Mouse (Mus musculus) fibroblast of lung, adult 2 months (primary cell): ENCODE measurements around the gene Rxra.

ENCODE experiments used
- DNase-seq: peaks from one replicate; pipeline ENCODE4 v3.0.0-alpha.2; 2011; ENCODE audit warnings: low read depth

The Rxra gene

GRCm38 (mm10) chr2:27676106-27676477 lies at the start of gene Rxra:
TSS of gene Rxra (plus strand) at chr2:27676440.
- no peak for DNase-seq

DNA sequence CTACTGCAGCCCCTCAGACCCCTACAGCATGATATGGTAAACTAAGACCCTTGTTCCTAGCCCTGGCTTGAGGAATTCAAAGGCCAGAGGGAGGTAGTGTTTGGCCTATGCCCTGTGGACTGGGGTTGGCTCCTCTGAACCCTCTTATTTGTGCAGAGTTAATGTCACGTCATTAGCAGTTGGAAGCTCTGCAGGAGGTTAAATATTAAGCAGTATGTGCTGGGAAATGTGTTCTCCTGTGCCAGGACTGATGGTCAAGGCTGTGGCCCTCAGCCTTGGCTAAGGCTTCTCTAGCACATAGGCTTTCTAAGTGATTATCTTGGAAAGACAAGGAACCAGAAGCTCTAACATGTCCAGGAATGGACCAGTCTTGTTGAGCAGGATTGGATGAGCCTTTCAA lies 49.6 kb upstream of the Rxra start:
- no peak for DNase-seq

DNA sequence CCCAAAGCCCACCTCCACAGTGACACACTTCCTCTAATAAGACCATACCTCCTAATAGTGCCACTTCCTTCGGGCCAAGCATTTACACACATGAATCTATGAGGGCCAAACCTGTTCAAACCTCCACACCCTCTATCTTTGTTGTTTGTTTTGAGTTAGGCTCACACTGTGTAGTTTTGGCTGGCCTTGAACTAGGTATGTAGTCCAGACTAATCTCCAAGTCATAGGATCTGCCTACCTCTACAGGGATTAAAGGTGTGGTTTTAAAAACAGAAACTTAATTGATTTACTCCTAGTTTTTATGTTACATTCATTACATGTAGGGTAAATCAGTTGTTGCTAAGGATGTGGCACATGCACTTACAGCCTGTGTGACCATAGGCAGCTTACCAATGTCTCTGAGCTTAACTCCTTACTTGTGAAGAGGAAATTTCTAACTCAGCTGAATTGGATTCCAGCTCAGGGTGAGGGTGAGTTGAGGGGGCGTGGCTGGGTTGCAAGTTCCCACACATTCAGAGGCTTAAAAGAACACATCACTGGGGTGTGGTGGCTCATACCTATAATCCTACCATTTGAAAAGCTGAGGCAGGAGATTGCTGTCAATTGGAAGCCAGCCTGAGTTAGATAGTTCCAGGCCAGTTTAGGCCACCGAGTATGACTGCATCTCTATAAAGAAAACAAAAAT lies 45.5 kb upstream of the Rxra start:
- DNase-seq = no peak

DNA sequence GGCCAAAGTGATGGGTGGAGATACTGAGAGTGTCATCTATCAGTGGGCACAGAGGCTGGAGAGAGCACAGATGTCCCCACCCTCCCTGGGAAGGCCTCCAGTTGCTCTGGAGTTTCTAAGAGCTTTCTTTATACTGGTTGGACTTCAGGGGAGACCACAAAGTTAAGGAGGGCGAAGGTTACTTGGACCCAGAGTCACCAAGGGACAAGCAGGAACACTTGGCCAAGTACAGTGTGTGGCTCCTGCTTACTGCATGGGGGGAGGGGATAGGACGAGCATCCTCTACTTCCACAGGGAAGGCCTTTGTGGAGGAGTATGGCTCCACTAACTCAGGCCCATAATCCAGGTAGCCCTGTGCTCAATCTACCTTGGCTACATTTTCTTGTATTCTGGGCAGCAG lies 42.8 kb upstream of the Rxra start:
- no peak for DNase-seq

GRCm38 (mm10) chr2:27634018-27634417 lies 42.2 kb upstream of the Rxra start:
- no peak for DNase-seq

DNA sequence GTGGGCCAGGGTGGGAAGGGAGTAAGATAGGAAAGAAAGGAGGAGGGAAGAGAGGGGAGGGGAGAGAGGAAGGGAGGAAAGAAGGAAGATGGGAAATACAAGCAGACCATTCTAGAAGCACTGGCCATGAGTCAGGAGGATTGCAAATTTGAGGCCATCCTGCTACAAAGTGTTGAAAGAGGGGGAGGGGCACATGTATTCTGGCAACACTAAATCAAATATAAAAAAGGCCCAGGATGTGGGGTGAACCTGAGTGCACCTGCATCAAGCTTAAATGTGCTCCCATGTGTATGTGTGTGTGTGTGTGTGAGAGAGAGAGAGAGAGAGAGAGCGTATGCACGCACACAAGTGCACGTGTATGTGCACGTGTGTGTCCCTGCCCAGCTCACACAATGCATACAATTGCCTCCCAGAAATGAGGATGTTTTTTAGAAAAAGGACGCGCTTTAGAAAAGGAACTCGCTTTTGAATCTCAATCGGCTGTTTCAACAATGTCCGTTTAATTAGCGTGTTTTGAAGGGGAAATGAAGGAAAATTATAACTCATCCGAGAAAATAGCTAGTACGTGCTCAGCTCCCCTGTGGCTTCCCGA lies 41.0 kb upstream of the Rxra start:
- no peak for DNase-seq

DNA sequence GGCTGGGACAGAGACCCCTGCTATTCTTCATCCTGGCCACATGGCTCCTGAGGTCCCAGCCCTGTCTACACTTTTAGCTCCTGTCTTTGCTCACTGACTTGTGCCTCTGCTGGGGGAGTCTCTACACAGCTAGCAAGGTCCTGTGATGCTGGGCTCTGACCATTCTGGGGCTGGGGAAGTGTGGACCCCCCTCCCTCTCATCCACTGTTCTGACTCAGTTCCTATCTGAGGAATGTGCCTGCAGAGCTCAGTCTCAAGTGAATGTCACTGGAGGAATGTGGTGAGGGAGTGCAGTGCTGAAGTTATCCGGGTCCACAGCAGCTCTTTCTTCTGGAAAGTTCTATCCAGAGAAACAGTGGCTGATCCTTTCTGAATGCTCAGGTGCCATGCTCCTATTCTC lies 39.4 kb upstream of the Rxra start:
- DNase-seq = no peak

GRCm38 (mm10) chr2:27637281-27637896 lies 38.9 kb upstream of the Rxra start:
- DNase-seq = no peak

DNA sequence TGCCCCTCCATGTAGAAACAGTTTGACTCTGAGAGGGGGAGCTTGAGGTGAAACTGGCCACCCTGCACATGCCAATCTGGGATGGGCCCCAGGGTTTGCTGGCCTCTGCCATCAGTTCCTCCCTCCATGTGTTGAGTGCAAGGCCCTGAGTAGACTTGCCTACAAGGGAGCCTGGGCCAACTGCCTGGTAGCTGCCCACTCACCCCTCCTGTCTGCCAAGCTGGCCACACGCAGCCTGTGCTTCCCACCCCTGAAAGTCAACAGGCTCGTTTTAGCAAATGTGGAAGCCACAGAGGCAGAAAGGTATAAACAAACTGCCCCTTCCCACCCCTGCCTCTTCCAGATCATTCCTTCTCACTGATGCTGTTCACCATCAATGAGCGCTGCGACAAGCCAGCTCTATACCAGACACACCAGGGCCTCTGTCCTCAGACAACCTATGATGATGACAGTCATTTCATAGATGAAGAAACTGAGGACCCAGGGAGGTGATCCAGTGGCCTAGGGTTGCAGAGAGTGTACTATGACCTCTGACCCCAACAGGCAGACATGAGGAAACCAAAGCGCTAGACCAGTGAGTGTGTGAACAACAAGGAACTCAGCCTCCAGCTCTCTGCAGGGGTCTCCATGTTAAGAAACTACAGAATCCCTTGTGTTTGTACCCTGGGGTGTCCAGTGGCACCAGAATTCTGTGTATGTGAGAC lies 36.5 kb upstream of the Rxra start:
- DNase-seq = peak; percentile 21

GRCm38 (mm10) chr2:27640900-27641479 lies 35.2 kb upstream of the Rxra start:
- no peak for DNase-seq

- DNase-seq = no peak
Measured at GRCm38 (mm10) chr2:27644547-27645120, 31.6 kb upstream of the Rxra start.

DNA sequence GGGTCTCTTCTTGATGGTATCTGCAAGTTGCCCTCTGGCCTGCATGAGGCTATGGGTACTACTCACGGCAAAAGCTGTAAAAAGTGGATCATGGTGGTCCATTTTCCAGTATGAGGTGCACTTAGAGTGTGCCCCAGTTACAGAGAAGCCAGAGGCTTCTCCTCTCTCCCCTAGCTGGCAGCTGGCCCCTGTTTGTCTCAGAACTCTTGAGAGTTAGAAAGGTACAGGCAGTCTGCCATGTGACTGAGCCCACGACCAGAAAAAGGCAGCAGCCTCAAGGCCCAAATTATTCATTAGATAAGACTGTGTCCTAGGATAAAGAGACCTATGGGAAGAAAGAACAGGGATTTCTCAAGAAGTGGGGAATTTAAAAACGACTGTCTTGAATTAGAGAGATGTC lies 30.8 kb upstream of the Rxra start:
- DNase-seq = no peak

- DNase-seq = no peak
Measured at GRCm38 (mm10) chr2:27649862-27650661, 26.2 kb upstream of the Rxra start.

- no peak for DNase-seq
Measured at GRCm38 (mm10) chr2:27650991-27651390, 25.2 kb upstream of the Rxra start.

DNA sequence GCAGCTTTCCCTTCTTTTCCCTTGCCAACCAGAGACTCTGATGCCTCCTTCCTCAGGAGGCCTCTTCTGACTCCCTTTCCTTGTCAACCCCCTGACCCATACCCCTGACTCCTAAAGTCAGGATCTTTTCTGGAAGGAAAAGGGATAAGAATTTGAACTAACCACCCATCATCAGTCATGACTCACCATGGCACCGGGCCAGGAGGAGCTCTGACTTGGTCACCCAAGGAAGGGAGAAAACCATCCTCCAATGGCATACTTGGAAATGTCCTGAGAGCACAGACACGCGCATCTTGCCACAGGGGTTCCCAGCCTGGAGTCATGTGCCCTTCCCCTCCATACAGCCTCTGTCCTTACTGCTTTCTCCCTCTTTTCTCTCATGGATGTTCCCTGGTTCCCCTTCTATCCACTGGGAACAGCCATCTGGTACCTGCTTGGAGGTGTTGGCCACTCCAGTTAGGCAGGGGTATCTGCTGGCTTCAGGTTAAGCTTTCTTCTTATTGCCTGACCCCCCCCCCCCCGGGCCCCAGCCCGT lies 22.7 kb upstream of the Rxra start:
- no peak for DNase-seq

DNA sequence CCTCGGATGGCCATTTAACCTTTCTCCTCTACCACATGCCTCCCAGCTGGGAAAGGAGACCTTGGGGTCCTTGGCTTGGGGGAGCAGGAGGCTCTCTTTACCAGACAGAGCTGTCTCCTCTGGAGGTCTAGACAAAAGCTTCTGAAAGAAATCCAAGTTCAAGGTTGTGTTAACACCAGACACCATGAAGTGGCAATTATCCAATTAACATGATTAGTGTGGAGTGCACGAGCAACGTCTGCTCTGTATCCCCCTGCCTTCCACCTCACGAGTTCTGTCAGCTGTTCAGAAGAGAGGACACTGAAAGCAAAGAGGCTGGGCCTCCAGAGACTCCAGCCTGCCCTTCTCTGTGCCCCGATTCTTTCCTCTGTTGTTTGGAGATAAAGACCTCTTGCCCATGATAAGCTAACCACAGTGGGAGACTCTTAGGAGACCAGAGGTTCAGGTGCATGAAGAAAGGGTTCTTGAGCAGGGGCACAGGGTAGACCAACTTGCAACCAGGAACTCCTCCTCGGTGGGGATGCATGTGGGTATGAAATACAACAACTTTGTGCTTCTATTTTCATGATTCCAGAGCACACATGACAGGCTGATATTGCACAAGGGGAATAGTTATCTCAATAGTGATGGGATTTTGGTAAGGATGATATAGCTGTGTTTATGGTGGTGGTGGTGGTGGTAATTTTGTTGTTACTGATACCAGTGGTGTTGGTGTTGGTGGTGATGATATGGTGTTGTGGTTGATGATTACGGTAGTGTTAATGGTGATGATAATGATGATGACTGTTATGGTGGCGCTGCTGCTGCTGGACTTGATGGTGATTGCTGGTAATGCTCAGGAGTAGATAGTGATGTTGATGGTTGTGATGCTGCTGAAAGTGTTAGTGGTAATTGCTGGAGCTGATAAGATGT lies 21.7 kb upstream of the Rxra start:
- DNase-seq = no peak

DNA sequence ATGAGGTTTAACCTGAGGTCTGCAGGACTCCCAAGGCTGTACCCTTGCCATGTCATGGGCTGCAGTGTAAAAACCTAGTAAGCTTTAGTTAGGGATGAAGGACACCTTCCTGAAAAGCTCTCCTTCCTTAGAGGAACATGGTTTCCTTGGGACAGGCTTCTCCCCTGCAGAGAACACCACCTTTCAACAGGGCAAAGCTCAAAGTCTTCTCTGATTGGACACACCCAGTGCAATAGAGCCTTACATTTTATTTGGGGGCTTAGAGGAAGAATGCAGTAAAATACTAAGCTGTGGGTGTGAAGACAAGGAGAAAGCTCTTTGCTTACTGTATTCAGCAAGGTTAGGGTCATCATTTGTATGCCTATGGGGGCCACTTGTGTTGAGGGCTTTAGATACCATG lies 19.7 kb upstream of the Rxra start:
- DNase-seq = no peak

DNA sequence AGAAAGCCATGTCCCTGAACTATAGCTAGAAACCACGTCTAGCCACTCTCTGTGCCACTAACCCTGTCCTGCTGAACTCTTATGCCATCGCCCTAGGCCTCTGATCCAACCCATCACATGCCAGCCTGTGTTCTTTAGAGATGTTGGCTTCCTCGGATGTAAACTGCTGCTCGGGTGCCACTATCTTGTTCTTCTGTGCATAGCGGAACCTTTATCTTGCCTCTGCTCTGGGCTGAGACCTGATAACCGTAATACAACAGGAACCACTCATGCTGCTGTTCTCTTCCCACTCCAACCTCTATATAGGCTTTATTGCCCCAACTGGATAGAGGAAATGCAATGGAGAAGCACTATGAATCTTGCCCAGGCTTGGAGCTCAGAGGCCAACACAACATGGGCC lies 11.0 kb upstream of the Rxra start:
- no peak for DNase-seq

DNA sequence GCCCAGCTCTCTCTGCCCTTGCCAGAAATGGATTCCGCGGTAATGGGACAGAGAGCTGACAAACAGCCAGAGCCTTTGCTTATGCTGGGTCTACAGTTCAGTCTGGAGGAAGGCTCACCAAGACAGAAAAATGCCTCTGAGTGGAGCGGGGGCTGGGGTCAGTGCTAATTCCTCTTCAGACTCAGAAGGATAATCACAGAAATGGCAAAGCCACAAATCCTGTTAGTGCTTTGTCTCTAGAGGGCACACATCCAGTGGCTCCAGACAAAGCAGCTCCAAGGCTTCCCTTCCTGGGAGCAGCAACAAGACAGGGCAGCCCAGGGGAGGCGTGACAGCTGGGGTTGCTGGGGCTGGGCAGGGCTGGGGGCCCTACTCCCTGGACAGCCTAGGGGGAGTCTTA lies 9.5 kb upstream of the Rxra start:
- DNase-seq = no peak

GRCm38 (mm10) chr2:27667677-27668076 lies 8.6 kb upstream of the Rxra start:
- DNase-seq = peak; percentile 82
